Mouse (Mus musculus): ENCODE measurements around the gene Stub1.
A peak's percentile ranks its signal among the peaks of the same experiment; 100 is the strongest.
"Not testable (repeated sequence)": the region's sequence is repeated elsewhere in the genome, so short reads cannot be mapped to it uniquely, and the experiment has no call there.

Stub1 gene

GRCm38 (mm10) chr17:25833291-25833663 lies at the start of gene Stub1:
Gene Stub1, minus strand, starts transcription at chr17:25833404.
- peak; percentile 83 to 93 for DNase-seq (ENCODE audit: low spot score in 2 of 2)

- DNase-seq (ENCODE audit: low spot score in 2 of 2) = no peak
These were observed 49.1 kb upstream of the Stub1 start for GRCm38 (mm10) chr17:25882306-25882705.

GRCm38 (mm10) chr17:25881691-25882090 lies 48.5 kb upstream of the Stub1 start:
- no peak for DNase-seq (ENCODE audit: low spot score in 2 of 2)

- DNase-seq (ENCODE audit: low spot score in 2 of 2) = no peak
These were observed 47.9 kb upstream of the Stub1 start for GRCm38 (mm10) chr17:25880913-25881641.

GRCm38 (mm10) chr17:25880196-25880910 lies 47.1 kb upstream of the Stub1 start, which contains the start of gene Wfikkn1:
Gene Wfikkn1, minus strand, starts transcription at chr17:25880858.
- no peak for DNase-seq (ENCODE audit: low spot score in 2 of 2)

GRCm38 (mm10) chr17:25879750-25880149 lies 46.5 kb upstream of the Stub1 start:
- DNase-seq (ENCODE audit: low spot score in 2 of 2) = no peak

GRCm38 (mm10) chr17:25879261-25879660 lies 46.1 kb upstream of the Stub1 start:
- DNase-seq (ENCODE audit: low spot score in 2 of 2) = no peak

- no peak for DNase-seq (ENCODE audit: low spot score in 2 of 2)
These were observed 45.5 kb upstream of the Stub1 start for GRCm38 (mm10) chr17:25878611-25879180.

GRCm38 (mm10) chr17:25877741-25878610 lies 44.8 kb upstream of the Stub1 start:
- no peak for DNase-seq (ENCODE audit: low spot score in 2 of 2)

- no peak for DNase-seq (ENCODE audit: low spot score in 2 of 2)
These were observed 43.8 kb upstream of the Stub1 start for GRCm38 (mm10) chr17:25877025-25877424.

- DNase-seq (ENCODE audit: low spot score in 2 of 2) = no peak
These were observed 43.2 kb upstream of the Stub1 start for GRCm38 (mm10) chr17:25876347-25876915.

- peak; percentile 81 to 90 for DNase-seq (ENCODE audit: low spot score in 2 of 2)
These were observed 42.2 kb upstream of the Stub1 start for GRCm38 (mm10) chr17:25875171-25876136.

- DNase-seq (ENCODE audit: low spot score in 2 of 2) = peak; percentile 93 to 95
These were observed 41.5 kb upstream of the Stub1 start, which contains the start of gene Mettl26 for GRCm38 (mm10) chr17:25874721-25875170. Gene Mettl26, plus strand, starts transcription at chr17:25875074.

GRCm38 (mm10) chr17:25874148-25874720 lies 41.0 kb upstream of the Stub1 start:
- DNase-seq (ENCODE audit: low spot score in 2 of 2) = no peak

- no peak for DNase-seq (ENCODE audit: low spot score in 2 of 2)
These were observed 40.4 kb upstream of the Stub1 start for GRCm38 (mm10) chr17:25873405-25874147.

- no peak for DNase-seq (ENCODE audit: low spot score in 2 of 2)
These were observed 39.5 kb upstream of the Stub1 start for GRCm38 (mm10) chr17:25872676-25873075.

- not testable (repeated sequence) for DNase-seq (ENCODE audit: low spot score in 2 of 2)
These were observed 38.4 kb upstream of the Stub1 start for GRCm38 (mm10) chr17:25871566-25871965.

GRCm38 (mm10) chr17:25869954-25870353 lies 36.8 kb upstream of the Stub1 start:
- DNase-seq (ENCODE audit: low spot score in 2 of 2) = no peak

GRCm38 (mm10) chr17:25869498-25869897 lies 36.3 kb upstream of the Stub1 start:
- no peak for DNase-seq (ENCODE audit: low spot score in 2 of 2)

Data from urinary bladder, postnatal 36 days (tissue).